Mouse (Mus musculus) forebrain, embryonic 13.5 days (tissue): ENCODE results near the gene Polr3h. TPM values are rescaled to one million over a fixed set of nuclear protein-coding genes. Genes with fewer than 3 reads are reported as not detected.

Source experiments
- ATAC-seq: fragments of 200-750 bp; cut with Nextera tagmentation; 2 replicates; pipeline ENCODE4 v1.8.0; 2017
- H3K27ac ChIP-seq: fragments of 300-500 bp; sonication (generic); 2 replicates; pipeline ENCODE4 v1.5.1; 2015; ENCODE audit warnings: inconsistent platforms, mild to moderate bottlenecking, moderate library complexity
- H3K27me3 ChIP-seq: fragments of 300-500 bp; sonication (generic); 2 replicates; pipeline ENCODE4 v1.6.1; 2015; ENCODE audit warnings: mild to moderate bottlenecking, inconsistent platforms
- H3K36me3 ChIP-seq: fragments of 300-500 bp; sonication (generic); 2 replicates; pipeline ENCODE4 v1.6.1; 2015; ENCODE audit warnings: mild to moderate bottlenecking, inconsistent platforms; ENCODE audit not compliant: poor library complexity, severe bottlenecking
- H3K4me1 ChIP-seq: fragments of 300-500 bp; sonication (generic); 2 replicates; pipeline ENCODE4 v1.6.1; 2015; ENCODE audit warnings: inconsistent platforms
- H3K4me2 ChIP-seq: fragments of 300-500 bp; sonication (generic); 2 replicates; pipeline ENCODE4 v1.6.1; 2015; ENCODE audit warnings: inconsistent platforms, mild to moderate bottlenecking, moderate library complexity
- H3K4me3 ChIP-seq: fragments of 300-500 bp; sonication (generic); 2 replicates; pipeline ENCODE4 v1.5.1; 2015; ENCODE audit warnings: mild to moderate bottlenecking, inconsistent platforms
- H3K9ac ChIP-seq: fragments of 300-500 bp; sonication (generic); 2 replicates; pipeline ENCODE4 v1.6.1; 2015; ENCODE audit warnings: mild to moderate bottlenecking, inconsistent platforms
- H3K9me3 ChIP-seq: fragments of 300-500 bp; sonication (generic); replicated peaks from 2 replicates; pipeline ENCODE4 v1.6.1; 2016; ENCODE audit warnings: inconsistent platforms
- WGBS: fragments of 180-500 bp; shearing (Covaris S2); methylation state at CpG from one replicate; pipeline ENCODE4 v1.1.7; 2015; 5-methylcytosine and 5-hydroxymethylcytosine counted together
- polyA plus RNA-seq: library from polyadenylated mRNA; unstranded; fragments of >200 nt; fragmentation: Nextera tagmentation; extraction: Ambion mirVana; gene quantifications from 2 replicates; pipeline ENCODE4 v1.2.1, GENCODE M21; 2015

Polr3h gene
- polyA plus RNA-seq, 1 experiment from 2014 or later: 86.0 TPM

DNA sequence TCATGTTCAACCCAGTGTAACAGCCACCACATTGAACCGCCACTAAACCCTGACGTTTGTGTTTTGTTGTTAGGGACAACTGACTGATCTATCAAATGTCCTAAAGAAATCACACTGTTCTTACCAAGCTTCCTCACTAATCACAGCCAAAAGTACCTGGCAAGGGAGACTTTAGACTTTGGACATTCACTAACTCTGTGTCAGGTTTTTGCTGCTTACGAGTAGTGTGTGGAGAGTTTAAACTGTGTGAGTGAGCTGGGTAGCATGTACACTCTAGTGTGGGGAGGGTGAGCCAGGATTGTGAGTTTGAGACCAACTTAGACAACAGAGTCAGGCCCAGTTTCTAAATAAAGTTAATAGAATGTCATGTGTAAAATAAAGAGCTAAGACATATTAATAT lies 43.7 kb downstream of the Polr3h start:
- H3K27me3 ChIP-seq: no peaks in the 10 kb centered on the region
- no peak overlapping the region for H3K9ac ChIP-seq
- no peaks in the 10 kb centered on the region for H3K9me3 ChIP-seq
- no peak overlapping the region for H3K4me3 ChIP-seq
- H3K36me3 ChIP-seq: 0 out of 2 replicates have a peak, but pooled peaks cover 16% of the 10 kb centered on the region
- 96% methylated on average over 3 of the region's 3 CpGs for WGBS
- H3K27ac ChIP-seq: no peak overlapping the region
- no peak overlapping the region for H3K4me2 ChIP-seq
- H3K4me1 ChIP-seq: peaks cover 26% of the 10 kb centered on the region
- ATAC-seq: no peak

DNA sequence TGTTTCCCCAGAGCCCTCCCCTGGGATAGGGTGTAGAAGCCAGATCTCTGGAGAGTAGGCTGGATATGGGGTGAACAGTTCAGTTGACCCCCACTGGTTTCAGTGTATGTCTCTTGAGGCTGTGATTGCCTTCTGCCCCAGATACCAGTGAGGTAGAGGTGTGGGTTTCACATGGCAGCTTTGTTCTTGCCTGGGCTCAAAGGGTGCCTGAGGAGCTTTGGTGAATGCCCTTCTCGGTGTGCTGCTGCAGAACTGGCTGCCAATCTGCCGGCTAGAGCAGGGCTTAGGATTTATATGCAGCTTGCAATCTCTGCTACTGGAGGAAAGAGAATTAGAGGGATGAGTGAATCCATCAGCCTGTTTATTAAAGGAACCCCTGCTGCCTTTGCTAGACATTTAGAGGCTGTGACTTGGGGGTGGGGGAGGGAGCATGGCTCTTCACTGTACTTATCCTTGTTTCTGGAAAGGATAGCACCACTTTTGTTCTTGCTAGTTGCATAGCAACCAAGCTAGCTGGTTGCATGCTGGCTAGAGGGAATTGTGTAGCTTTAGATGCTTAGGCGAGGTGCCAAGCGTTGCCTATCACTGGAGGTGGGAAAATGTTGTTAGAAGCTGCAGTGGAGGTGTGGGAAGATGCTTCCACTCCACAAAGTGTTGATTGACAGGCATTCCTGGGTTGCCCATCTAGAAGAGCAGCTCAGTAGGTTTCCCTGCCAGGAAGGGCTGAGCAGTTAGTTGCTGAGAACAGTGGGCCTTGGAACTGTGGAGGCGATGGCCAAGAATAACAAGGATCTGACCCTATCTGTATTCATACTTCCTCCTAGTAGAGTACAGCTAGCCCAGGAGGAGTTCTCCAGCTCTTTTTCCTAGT lies 46.3 kb downstream of the Polr3h start:
- peak; percentile 88 for ATAC-seq
- H3K4me1 ChIP-seq: peaks cover 28% of the 10 kb centered on the region
- H3K36me3 ChIP-seq: 0 out of 2 replicates have a peak, but pooled peaks cover 10% of the 10 kb centered on the region
- H3K27me3 ChIP-seq: no peaks in the 10 kb centered on the region
- H3K4me2 ChIP-seq: peak overlapping the region; percentile 49
- peak overlapping the region; percentile 97 for H3K27ac ChIP-seq
- H3K9me3 ChIP-seq: no peaks in the 10 kb centered on the region
- peak overlapping the region; percentile 2; the same call in 1 of the 2 replicates for H3K4me3 ChIP-seq
- peak overlapping the region; percentile 55 for H3K9ac ChIP-seq
- WGBS: 21% methylated on average over 5 of the region's 5 CpGs

DNA sequence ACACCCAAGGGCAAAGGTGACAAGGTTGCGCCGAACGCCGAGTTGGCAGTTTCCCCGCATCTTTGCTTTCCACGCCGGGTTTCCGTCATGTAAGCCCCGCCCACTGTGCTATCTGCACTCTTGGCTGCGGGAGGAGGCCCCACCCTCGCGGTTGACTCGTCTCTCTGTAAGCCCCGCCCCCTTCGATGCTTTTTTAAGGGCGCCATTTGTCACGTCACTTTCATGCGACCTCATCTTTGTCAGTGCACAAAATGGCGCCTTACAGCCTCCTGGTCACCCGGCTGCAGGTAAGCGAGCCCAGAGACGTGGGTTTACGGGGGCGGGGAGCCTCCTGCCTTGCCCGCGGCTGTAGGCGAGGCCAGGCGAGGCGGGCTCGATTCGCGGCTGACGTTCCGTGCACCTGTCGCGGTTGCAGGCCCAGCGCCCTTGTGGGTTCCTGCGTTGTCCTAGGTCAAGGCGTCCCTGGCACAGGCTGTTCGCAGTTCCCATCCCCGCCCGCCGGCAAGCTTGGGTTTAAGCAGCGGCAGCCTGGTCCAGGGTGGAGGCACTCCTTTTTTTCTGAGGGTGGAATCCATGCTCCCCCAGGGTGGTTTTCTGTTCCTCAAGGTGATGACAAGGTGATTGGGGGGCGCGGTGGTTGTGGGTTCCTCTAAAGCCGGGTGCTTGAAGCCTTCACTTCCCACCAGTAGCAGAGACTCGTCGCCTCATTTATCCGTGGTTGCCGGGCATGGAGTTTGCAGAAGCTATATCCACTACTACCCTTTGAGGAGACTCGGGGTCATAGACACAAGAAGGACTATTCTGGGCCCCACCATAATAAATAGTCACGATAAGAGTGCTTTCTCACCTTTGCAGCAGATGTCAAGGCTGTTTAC lies 53.5 kb downstream of the Polr3h start, which contains the start of gene Aco2:
Gene Aco2 (plus strand): TSS at position 48 of the 875 bp plus-strand sequence.
- H3K4me1 ChIP-seq: peaks cover 30% of the 10 kb centered on the region
- WGBS: under 1% methylated on average over 53 of the region's 53 CpGs
- peak; percentile 85 for ATAC-seq

DNA sequence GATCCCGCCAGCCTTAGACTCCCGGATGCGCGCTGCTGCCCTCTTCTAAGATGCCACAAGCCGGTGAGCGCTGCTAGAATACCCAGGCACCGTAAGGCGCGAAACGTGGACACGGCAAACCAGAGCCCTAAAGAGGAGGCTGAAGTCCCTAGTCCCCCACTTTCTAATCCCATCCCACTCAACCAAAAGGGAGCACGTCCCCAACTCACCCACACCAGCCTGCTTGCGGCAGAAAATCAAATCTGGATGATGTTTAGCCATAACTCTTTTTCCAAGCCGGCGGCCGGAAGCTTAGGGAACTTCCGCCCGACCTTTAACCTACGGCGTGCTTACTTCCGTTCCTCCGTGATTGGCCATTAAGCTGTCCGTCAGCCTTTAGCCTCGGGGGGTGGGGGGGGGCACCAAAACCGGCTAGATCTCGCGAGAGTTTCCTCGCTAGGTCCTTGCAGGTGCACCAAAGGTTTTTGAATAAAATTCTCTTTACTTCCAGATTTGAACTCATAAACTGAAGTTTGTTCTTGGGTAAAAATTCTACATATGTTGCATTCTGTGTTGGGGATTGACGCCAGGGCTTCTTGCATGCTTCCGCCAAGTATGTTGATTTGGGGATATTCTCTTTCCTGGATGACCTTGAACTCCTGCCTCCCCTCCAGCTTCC lies 54.3 kb downstream of the Polr3h start, which contains the start of gene Phf5a:
Gene Phf5a (minus strand): TSS at position 308 of the 658 bp plus-strand sequence.
- peak within 1 kb of the TSS; percentile 85 for H3K4me2 ChIP-seq
- no peaks in the 10 kb centered on the region for H3K9me3 ChIP-seq
- H3K4me1 ChIP-seq: peaks cover 30% of the 10 kb centered on the region
- WGBS: under 1% methylated on average over 30 of the region's 30 CpGs
- peak within 1 kb of the TSS; percentile 98 for H3K4me3 ChIP-seq
- no peaks in the 10 kb centered on the region for H3K27me3 ChIP-seq
- ATAC-seq: peak; percentile 88
- peak within 1 kb of the TSS; percentile 87 for H3K9ac ChIP-seq
- H3K36me3 ChIP-seq: peaks cover 41% of the 10 kb centered on the region
- H3K27ac ChIP-seq: peak within 1 kb of the TSS; percentile 98

More for the DNA sequence above, 53.5 kb downstream of the Polr3h start, which contains the start of gene Aco2:
- Histone ChIP-seq H3K4me2 (peak within 1 kb of the TSS; percentile 85), H3K27me3 (no peaks in the 10 kb centered on the region), H3K27ac (peak within 1 kb of the TSS; percentile 98), H3K4me3 (peak within 1 kb of the TSS; percentile 98), H3K9ac (peak within 1 kb of the TSS; percentile 87), H3K36me3 (peaks cover 33% of the 10 kb centered on the region), H3K9me3 (no peaks in the 10 kb centered on the region)

DNA sequence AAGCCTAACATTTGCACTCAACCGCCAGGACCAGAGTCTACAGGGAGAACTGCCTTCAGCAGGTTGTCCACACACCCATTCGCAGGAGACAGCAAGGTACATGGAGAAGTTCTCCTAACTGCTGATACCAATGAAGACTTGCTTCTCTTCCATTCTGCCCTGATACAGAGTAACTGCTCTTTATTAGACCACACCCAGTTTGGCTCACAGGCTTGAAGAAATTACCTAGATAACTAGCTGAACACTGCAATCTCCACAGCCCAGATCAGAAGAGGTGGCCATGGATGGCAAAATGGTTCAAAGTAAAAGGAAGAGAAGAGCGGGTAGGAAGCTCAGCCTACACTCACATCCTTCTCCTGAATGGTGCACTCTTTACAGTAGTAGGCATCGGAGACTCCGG lies 56.1 kb downstream of the Polr3h start:
- Histone ChIP-seq H3K9me3 (no peaks in the 10 kb centered on the region), H3K4me1 (peaks cover 30% of the 10 kb centered on the region), H3K4me3 (no peak overlapping the region), H3K4me2 (no peak overlapping the region), H3K36me3 (peaks cover 59% of the 10 kb centered on the region), H3K27me3 (no peaks in the 10 kb centered on the region), H3K27ac (no peak overlapping the region), H3K9ac (no peak overlapping the region)
- ATAC-seq: no peak
- WGBS: over 99% methylated on average over 5 of the region's 5 CpGs

DNA sequence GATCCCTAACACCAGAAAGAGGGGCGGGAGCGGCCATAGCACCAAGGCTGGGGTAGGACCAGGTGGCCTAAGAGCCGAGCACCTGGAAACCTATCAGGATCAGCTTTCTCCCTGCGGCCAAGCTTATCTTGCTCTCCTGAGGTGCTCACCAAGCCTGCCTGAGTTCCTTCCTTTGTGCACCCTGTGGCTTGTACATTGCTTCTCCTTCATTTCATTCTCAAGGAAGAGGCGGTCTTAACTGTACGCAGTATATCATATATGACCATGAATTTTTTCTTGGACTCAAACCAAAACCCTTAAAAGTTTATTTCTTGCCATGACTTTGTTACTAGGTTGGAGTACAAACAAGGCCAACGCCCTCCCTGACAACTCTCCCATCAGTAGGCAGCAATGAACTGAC lies 61.8 kb downstream of the Polr3h start:
- peaks cover 13% of the 10 kb centered on the region for H3K4me1 ChIP-seq
- H3K4me2 ChIP-seq: no peak overlapping the region
- no peaks in the 10 kb centered on the region for H3K9me3 ChIP-seq
- no peaks in the 10 kb centered on the region for H3K27me3 ChIP-seq
- WGBS: 96% methylated on average over 7 of the region's 7 CpGs
- H3K27ac ChIP-seq: no peak overlapping the region
- H3K4me3 ChIP-seq: no peak overlapping the region
- no peak for ATAC-seq
- H3K9ac ChIP-seq: no peak overlapping the region
- peaks cover 52% of the 10 kb centered on the region for H3K36me3 ChIP-seq

DNA sequence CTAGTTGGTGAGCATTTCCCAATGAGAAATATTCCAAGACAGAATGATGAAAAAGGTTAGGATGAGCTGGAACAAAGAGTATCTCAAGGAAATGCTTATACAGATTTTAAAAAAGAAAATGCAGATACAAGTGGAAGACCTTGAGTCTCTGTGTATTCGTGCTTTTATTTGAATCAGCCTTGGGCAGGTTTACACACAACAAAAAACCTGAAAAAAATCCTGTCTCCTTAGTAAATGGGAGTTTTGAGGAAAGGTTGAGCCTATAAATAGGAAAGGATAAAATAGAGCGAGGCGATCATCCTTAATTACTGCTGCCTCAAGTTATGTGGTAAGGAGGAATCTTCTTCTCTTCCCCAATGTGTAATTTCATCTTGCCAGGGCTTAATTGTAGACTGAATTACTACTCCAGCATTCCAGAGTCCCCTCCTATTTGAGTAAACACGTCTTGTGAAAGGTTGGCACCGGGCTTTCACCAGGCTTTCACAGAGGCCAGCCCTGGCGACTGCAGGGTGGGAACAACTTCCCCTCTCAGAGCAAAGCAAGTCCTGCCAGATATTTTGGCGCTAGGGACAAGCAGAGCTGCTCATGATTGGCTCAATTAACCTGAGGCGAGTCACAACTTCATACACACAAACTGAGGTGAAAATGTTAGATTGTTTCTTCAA lies 65.4 kb downstream of the Polr3h start:
- H3K4me2 ChIP-seq: peak overlapping the region; percentile 97; the same call in 1 of the 2 replicates
- no peak overlapping the region for H3K9ac ChIP-seq
- no peaks in the 10 kb centered on the region for H3K9me3 ChIP-seq
- ATAC-seq: no peak
- H3K27me3 ChIP-seq: no peaks in the 10 kb centered on the region
- H3K4me1 ChIP-seq: peaks cover 35% of the 10 kb centered on the region
- WGBS: 43% methylated on average over 8 of the region's 8 CpGs
- peaks cover 16% of the 10 kb centered on the region for H3K36me3 ChIP-seq
- H3K4me3 ChIP-seq: no peak overlapping the region; the same call in 1 of the 2 replicates
- H3K27ac ChIP-seq: peak overlapping the region; percentile 57

DNA sequence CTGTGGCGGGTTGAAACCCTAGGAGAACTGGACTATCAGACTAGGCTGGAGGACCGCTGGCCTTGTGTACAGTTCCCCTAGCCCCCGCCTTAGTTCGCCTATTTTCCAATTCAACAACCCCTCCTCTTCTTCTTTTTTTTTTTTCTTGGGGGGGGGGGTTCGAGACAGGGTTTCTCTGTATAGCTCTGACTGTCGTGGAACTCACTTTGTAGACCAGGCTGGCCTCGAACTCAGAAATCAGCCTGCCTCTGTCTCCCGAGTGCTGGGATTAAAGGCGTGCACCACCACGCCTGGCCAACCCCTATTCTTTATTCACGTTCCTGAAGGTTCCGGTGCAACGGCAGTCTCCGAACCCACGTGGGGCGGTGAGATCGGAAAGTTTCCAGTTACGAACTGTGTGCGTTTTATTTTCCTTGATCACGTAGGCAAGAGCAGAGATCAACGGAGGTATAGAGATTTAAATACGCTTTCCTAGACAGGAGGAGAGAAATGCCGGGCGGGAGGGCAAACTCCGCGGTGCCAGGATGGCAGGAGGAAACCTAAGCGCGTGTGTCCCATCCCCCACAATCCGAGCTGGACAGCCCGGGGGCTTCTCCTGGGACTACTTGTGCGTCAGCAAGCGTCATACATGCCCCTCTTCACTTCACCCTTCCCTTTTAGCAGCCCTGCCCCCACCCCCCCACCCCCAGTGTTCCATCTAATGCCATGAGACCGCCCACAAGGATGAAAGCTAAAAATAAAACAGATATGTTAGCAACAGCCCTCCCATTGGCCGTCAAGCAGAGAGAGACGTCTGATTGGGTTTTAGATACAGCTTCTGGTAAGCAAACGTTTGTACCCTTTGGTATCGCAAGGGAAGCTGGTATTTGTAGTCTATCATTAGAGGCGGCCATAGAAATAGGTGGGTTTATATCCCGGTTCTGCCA lies 66.4 kb downstream of the Polr3h start:
- no peaks in the 10 kb centered on the region for H3K27me3 ChIP-seq
- peaks cover 41% of the 10 kb centered on the region for H3K4me1 ChIP-seq
- no peaks in the 10 kb centered on the region for H3K9me3 ChIP-seq
- H3K27ac ChIP-seq: peak overlapping the region; percentile 94
- peaks cover 8% of the 10 kb centered on the region for H3K36me3 ChIP-seq
- H3K4me2 ChIP-seq: peak overlapping the region; percentile 97
- peak overlapping the region; percentile 93 for H3K4me3 ChIP-seq
- peak; percentile 87 for ATAC-seq
- peak overlapping the region; percentile 93 for H3K9ac ChIP-seq
- WGBS: under 1% methylated on average over 39 of the region's 39 CpGs

DNA sequence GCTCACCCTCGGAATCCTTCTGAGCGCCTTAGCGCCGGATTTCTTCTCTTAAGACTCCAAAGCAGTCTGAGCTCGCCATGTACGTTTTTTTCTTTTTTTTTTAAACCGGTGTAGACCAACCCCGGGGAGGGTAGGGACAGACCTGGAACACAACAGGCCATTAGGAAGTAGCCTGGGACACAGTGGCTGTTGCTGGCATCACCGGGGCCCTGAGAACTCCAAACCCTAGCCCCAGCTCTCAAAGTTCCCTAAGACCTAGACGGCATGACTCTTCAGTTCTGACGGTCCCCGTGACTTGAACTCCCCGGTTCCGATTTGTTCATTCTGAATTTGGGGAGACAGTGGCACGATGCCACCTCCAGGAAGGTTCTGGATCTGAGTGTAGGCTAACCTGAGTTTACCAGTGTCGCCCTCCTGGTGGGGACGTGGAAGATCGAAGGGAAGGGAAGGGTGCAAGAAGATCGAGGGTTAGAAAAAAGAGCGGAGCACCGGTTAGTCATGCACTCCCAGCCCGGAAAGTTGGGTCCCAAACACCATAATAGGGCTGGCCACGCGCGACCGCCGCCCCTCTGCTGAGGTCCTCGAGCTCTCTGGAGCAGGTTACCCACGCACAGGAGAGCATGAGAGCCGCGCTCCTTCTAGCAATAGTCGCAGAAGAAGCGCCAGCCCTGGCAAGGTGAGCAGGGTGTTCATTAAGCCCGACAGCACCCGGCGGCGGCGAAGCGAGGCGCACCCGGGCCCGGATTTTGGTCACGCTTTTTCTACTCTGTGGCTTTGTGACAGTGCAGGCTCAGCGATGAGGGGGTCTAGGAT lies 67.3 kb downstream of the Polr3h start, which contains the start of gene Tob2:
Gene Tob2 (minus strand): TSS at position 280 of the 813 bp plus-strand sequence.
- H3K27ac ChIP-seq: peak within 1 kb of the TSS; percentile 94
- peak within 1 kb of the TSS; percentile 93 for H3K9ac ChIP-seq
- peaks cover 41% of the 10 kb centered on the region for H3K4me1 ChIP-seq
- no peaks in the 10 kb centered on the region for H3K27me3 ChIP-seq
- H3K36me3 ChIP-seq: peaks cover 9% of the 10 kb centered on the region
- no peaks in the 10 kb centered on the region for H3K9me3 ChIP-seq
- ATAC-seq: 0 out of 2 replicates have a peak, but pooled peaks have one; percentile 0
- H3K4me3 ChIP-seq: peak within 1 kb of the TSS; percentile 93
- under 1% methylated on average over 44 of the region's 44 CpGs for WGBS
- peak within 1 kb of the TSS; percentile 97 for H3K4me2 ChIP-seq
